Mouse (Mus musculus) cerebellum, postnatal 36 days (tissue): ENCODE measurements around the gene Ap1s2.
A peak's percentile ranks its signal among the peaks of the same experiment; 100 is the strongest.

ENCODE experiments used
- DNase-seq, 2 experiments: peaks; one replicate each; pipeline ENCODE4 v3.0.0; 2021 to 2022; ENCODE audit warnings: mixed read lengths in 2 of 2

Ap1s2 gene

GRCm38 (mm10) chrX:163908337-163909250 lies at the start of gene Ap1s2:
TSS of gene Ap1s2 (plus strand) at chrX:163909017.
- DNase-seq = peak; percentile 90 to 93

GRCm38 (mm10) chrX:163867711-163868379 lies 41.0 kb upstream of the Ap1s2 start:
- no peak for DNase-seq

- no peak for DNase-seq
Measured at GRCm38 (mm10) chrX:163868659-163869278, 40.0 kb upstream of the Ap1s2 start.

GRCm38 (mm10) chrX:163875932-163876331 lies 32.9 kb upstream of the Ap1s2 start:
- DNase-seq = no peak

GRCm38 (mm10) chrX:163876636-163877035 lies 32.2 kb upstream of the Ap1s2 start:
- no peak for DNase-seq

DNA sequence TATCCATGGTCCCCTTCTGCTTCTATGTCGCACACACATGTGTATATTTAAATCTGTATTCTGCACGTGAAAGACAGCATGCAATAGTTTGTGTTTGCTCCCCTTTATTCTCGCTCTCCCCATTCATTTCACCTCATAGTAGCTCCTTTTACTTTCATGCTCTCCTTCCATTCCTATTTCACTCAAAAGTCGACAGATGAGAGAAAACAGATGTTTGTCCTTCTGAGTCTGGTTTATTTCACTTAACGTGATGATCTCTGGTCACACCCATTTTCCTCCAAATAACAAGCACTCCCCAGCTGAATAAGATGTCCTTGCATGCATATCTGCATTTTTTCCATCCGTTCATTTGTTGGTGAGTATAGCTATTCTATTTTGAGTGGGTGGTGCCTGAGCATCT lies 29.8 kb upstream of the Ap1s2 start:
- DNase-seq = no peak

DNA sequence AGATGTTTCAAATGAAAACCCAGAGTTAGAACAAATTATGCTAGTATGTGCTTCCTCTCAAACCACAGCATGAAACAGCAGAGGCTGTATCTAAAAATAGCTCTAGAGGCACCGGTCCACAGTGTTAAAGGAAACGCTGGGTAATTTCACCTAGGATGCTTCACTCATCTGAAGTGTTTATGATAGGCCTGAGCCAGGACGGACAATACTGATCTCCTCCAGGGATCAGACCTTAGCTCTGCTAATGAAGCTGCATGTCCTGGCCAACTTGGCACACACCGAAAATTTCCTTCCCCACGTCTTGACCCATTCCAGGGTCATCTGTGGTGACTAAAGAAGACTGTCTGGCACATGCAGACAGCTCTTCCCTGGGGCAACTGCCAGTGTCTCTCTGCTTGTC lies 29.4 kb upstream of the Ap1s2 start:
- DNase-seq = peak; percentile 7 to 26

DNA sequence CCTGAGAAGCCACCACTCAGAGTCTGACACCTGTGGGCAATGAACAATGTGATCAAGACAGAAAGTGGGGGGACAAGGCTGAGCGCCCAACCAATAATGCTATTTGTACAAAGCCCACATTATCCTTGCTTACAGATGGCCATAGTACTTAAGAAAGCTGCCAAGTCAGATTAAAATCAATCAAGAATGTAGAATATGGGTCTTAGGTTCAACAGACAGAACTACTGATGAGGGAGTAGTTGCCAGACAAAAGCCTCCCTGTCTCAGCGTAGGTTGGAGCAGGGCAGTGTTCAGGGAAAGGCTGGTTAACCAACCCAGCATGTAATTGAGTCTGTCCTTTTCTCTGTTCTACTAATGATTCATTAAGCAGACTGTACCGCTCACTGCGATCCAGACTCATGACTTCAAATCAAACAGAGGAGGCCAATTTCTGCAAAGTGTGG lies 23.3 kb upstream of the Ap1s2 start:
- DNase-seq = no peak

GRCm38 (mm10) chrX:163897354-163897753 lies 11.5 kb upstream of the Ap1s2 start:
- DNase-seq = no peak

- no peak for DNase-seq
Measured at GRCm38 (mm10) chrX:163899431-163900020, 9.3 kb upstream of the Ap1s2 start.

DNA sequence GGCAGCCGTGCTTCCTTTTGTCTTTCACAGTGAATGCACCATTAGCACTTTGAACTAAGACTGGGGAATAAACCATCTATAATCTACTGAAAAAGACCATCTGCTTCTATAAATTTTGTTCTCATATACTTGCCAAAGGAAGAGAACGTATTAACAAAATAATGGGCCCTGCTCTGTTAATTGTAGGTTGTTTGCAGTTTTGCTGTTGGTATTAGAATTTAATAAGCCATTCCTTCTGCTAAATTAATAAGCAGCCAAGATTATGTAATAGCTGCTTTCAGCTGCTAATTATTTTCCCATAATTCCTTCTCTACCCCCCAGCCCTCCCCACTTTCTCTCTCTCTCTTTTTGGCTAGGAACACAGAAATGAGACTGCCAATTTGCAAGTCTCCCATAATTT lies 2.0 kb upstream of the Ap1s2 start:
- no peak for DNase-seq

- DNase-seq = no peak
Measured at GRCm38 (mm10) chrX:163908003-163908336, 847 bp upstream of the Ap1s2 start.

- peak; percentile 44 to 53 for DNase-seq
Measured at GRCm38 (mm10) chrX:163909381-163909780, 564 bp downstream of the Ap1s2 start.

DNA sequence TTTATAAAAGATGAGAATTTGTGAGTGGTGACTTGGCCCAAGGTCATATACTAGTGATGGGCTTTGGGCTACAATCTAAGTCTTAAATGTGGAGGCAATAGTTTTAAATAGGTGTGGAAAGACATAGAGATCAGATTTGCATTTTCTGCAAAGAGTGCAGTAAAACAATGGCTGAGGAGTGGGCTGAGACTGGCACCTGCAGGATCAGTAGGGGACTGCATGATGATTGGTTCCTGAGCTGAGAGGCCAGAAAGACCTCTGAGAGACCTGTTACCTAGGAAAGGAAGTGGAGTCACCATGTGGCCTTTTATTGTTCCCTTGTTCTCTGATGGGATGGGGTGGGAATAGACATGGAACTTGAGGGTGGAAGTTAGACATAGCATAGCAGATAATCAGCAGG lies 4.0 kb downstream of the Ap1s2 start:
- DNase-seq = peak; percentile 10 to 28

DNA sequence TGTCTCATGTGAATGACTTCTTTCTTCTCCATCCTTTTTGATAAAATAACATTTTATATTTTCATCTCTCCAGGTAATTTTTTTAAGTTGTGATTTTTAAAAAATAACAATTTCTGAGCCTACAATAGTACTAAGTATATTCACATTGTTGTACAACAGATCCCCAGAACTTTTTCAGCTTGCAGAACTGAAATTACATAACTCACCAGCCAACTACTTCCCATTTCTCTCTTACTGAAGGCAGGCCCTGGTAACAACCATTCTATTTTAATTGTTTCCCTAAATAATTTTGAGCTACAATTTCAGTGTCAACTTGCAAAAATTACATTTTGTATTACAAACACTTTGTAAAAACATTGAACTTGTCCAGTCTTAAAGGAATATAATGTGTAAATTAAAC lies 20.7 kb downstream of the Ap1s2 start:
- no peak for DNase-seq

DNA sequence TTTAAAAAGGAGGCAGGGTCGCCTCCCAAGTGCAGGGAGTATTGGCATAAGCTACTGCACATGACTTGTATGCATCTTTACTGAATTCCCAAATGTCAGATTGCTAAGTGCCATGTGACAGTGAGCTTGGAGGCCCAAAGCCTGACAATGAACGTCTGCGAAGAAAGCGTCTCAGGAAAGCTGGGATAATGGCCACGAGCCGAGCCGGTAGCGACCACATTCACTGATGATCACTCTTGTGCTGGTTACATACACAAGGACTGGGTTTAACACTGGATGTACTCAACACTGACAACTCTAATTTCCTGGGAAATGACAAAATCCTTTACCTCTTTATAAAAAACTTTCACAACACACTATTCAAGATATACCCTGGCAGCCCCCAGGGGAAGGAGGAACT lies 25.9 kb downstream of the Ap1s2 start:
- DNase-seq = no peak

GRCm38 (mm10) chrX:163938587-163938986 lies 29.8 kb downstream of the Ap1s2 start:
- no peak for DNase-seq

GRCm38 (mm10) chrX:163944381-163944780 lies 35.6 kb downstream of the Ap1s2 start:
- DNase-seq = no peak

- DNase-seq = no peak
Measured at GRCm38 (mm10) chrX:163951618-163952017, 42.8 kb downstream of the Ap1s2 start.

- DNase-seq = no peak
Measured at GRCm38 (mm10) chrX:163957381-163957780, 48.6 kb downstream of the Ap1s2 start.

DNA sequence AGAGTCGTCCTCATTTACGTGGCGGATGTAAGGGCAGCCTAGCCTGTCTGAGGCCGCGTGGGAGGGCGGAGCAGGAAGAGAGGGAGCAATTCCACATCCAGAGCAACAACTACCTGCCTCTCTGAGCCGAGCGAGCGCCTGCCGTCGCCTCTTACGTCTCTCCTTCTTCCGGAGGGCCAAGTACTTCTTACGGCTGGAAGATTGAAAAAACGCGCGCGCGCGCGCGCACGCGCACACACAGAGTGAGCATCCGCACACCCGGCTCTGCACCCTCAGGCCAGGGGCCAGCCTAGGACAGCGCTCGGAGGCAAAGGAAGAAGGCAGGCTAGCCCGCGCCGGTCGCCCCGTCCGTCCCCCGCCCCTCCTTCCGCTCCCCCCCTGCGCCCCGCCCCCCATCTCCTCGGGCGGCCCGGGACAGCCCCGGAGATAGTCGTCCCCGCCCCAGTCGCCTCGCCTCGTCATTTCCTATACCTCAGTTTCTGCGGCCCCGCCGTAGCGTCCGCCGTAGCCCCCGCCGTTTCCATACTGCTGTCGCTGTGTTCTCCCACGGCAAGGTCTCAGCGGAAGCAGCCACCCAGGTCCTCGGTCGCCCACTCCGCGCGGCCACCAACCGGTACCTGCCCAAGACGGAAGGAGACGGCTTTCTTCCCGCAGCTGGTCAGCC lies 49.1 kb downstream of the Ap1s2 start:
- DNase-seq = peak; percentile 37 to 57

- peak; percentile 59 to 76 for DNase-seq
Measured at GRCm38 (mm10) chrX:163958467-163958875, 49.7 kb downstream of the Ap1s2 start, which contains the start of gene Zrsr2. TSS of gene Zrsr2 (minus strand) at chrX:163958661.

GRCm38 (mm10) chrX:163981092-163981491 lies 72.3 kb downstream of the Ap1s2 start:
- DNase-seq = no peak
